Mouse (Mus musculus): ENCODE results near the gene Vps18.

Vps18 gene

GRCm38 (mm10) chr2:119288270-119288882, at the start of gene Vps18:
Gene Vps18, plus strand, starts transcription at chr2:119288740.
- ChIA-PET POLR2A (interaction anchor here (0.5 to 4.3 kb wide), 68 partner anchors 8 to 386 kb away, joined by 3 to 64 read pairs (median 4); partner anchors contain the start of genes Rhov (in 3 of the 4), Dll4 (in 2 of the 4), Spint1 (in 2 of the 4) and Ccdc32 (in 1 of the 4)), CTCF (interaction anchor here (0.6 to 3.6 kb wide), 78 partner anchors 8 to 676 kb away, joined by 3 to 115 read pairs (median 4); partner anchors contain the start of genes Dll4 (in 2 of the 4), Rhov (in 2 of the 4), Chp1 (in 1 of the 4) and Exd1 (in 1 of the 4))

GRCm38 (mm10) chr2:119240075-119240818, 48.3 kb upstream of the Vps18 start:
- ChIA-PET CTCF (interaction anchor here in 3 of 4 experiments (0.6 to 1.1 kb wide), 4 partner anchors 9 to 211 kb away, joined by 3 to 4 read pairs (median 3); partner anchors contain the start of gene Ccdc32 (in 1 of the 3)), POLR2A (interaction anchor here (0.6 to 1.8 kb wide), 13 partner anchors 9 to 238 kb away, joined by 3 to 7 read pairs (median 4); partner anchors contain the start of genes Rhov (in 2 of the 4), Ino80 (in 1 of the 4) and Vps18 (in 1 of the 4))

- ChIA-PET CTCF (interaction anchor here in 1 of 4 experiments (0.6 kb wide), 1 partner anchor 47 kb away, joined by 3 read pairs; no protein-coding TSS in a partner anchor), POLR2A (interaction anchor here in 2 of 4 experiments (1.3 to 1.8 kb wide), 4 partner anchors 30 to 47 kb away, joined by 3 to 7 read pairs (median 5); partner anchors contain the start of genes Rhov (in 1 of the 2) and Vps18 (in 1 of the 2))
Observed at GRCm38 (mm10) chr2:119240819-119241186, 47.7 kb upstream of the Vps18 start.

- ChIA-PET CTCF (interaction anchor here in 2 of 4 experiments (1.0 to 1.1 kb wide), 2 partner anchors 9 to 45 kb away, joined by 3 read pairs; no protein-coding TSS in a partner anchor), POLR2A (interaction anchor here in 2 of 4 experiments (0.8 to 1.3 kb wide), 6 partner anchors 9 to 93 kb away, joined by 3 to 5 read pairs (median 4); no protein-coding TSS in a partner anchor)
Observed at GRCm38 (mm10) chr2:119242548-119242947, 46.0 kb upstream of the Vps18 start.

- ChIA-PET POLR2A (interaction anchor here in 3 of 4 experiments (0.6 to 1.4 kb wide), 3 partner anchors 43 to 218 kb away, joined by 3 read pairs; no protein-coding TSS in a partner anchor), CTCF (interaction anchor here in 1 of 4 experiments (1.3 to 1.4 kb wide), 2 partner anchors 40 to 82 kb away, joined by 5 read pairs; no protein-coding TSS in a partner anchor)
Observed at GRCm38 (mm10) chr2:119245246-119245645, 43.3 kb upstream of the Vps18 start.

GRCm38 (mm10) chr2:119247904-119248303, 40.6 kb upstream of the Vps18 start:
- CTCF ChIA-PET = interaction anchor here in 1 of 4 experiments (8.9 kb wide), 1 partner anchor 40 kb away, joined by 115 read pairs; the partner anchor contains the start of gene Vps18
- POLR2A ChIA-PET = interaction anchor here in 2 of 4 experiments (0.6 to 5.9 kb wide), 7 partner anchors 11 to 219 kb away, joined by 3 to 64 read pairs (median 5); partner anchors contain the start of genes Vps18 (in 2 of the 2), Ppp1r14d (in 1 of the 2), Rhov (in 1 of the 2) and Spint1 (in 1 of the 2)

- POLR2A ChIA-PET = interaction anchor here in 3 of 4 experiments (0.6 to 5.9 kb wide), 27 partner anchors 9 to 627 kb away, joined by 3 to 64 read pairs (median 4); partner anchors contain the start of genes Vps18 (in 3 of the 3), Ino80 (in 1 of the 3), Ppp1r14d (in 1 of the 3) and Rhov (in 1 of the 3)
- CTCF ChIA-PET = interaction anchor here (0.5 to 8.9 kb wide), 20 partner anchors 10 to 366 kb away, joined by 3 to 115 read pairs (median 4); partner anchors contain the start of genes Vps18 (in 4 of the 4), Rhov (in 2 of the 4) and Spint1 (in 2 of the 4)
Observed at GRCm38 (mm10) chr2:119249592-119250061, 38.9 kb upstream of the Vps18 start.

GRCm38 (mm10) chr2:119250377-119250776, 38.2 kb upstream of the Vps18 start:
- ChIA-PET POLR2A (interaction anchor here in 3 of 4 experiments (0.6 to 5.9 kb wide), 22 partner anchors 8 to 227 kb away, joined by 3 to 64 read pairs (median 4); partner anchors contain the start of genes Vps18 (in 3 of the 3), Ino80 (in 1 of the 3), Rhov (in 1 of the 3) and Spint1 (in 1 of the 3)), CTCF (interaction anchor here (0.5 to 8.9 kb wide), 19 partner anchors 11 to 365 kb away, joined by 3 to 115 read pairs (median 5); partner anchors contain the start of genes Vps18 (in 4 of the 4), Rhov (in 2 of the 4) and Spint1 (in 2 of the 4))

GRCm38 (mm10) chr2:119250826-119251478, 37.6 kb upstream of the Vps18 start:
- POLR2A ChIA-PET = interaction anchor here (0.5 to 5.9 kb wide), 32 partner anchors 9 to 227 kb away, joined by 3 to 64 read pairs (median 4); partner anchors contain the start of genes Vps18 (in 4 of the 4), Spint1 (in 3 of the 4), Ppp1r14d (in 2 of the 4) and Rhov (in 2 of the 4)
- CTCF ChIA-PET = interaction anchor here (0.6 to 8.9 kb wide), 31 partner anchors 8 to 261 kb away, joined by 3 to 115 read pairs (median 4); partner anchors contain the start of genes Vps18 (in 4 of the 4), Rhov (in 2 of the 4) and Spint1 (in 1 of the 4)

GRCm38 (mm10) chr2:119254976-119255375, 33.6 kb upstream of the Vps18 start:
- POLR2A ChIA-PET = interaction anchor here in 2 of 4 experiments (0.9 to 2.8 kb wide), 7 partner anchors 10 to 53 kb away, joined by 3 to 11 read pairs (median 4); partner anchors contain the start of gene Vps18 (in 1 of the 2)
- CTCF ChIA-PET = interaction anchor here in 2 of 4 experiments (0.8 to 8.9 kb wide), 3 partner anchors 15 to 33 kb away, joined by 4 to 115 read pairs (median 11); partner anchors contain the start of gene Vps18 (in 2 of the 2)

- ChIA-PET POLR2A (interaction anchor here in 2 of 4 experiments (0.7 to 1.7 kb wide), 2 partner anchors 9 to 16 kb away, joined by 3 to 4 read pairs; no protein-coding TSS in a partner anchor), CTCF (no interaction called here)
Observed at GRCm38 (mm10) chr2:119260518-119260917, 28.0 kb upstream of the Vps18 start.

GRCm38 (mm10) chr2:119261326-119261725, 27.2 kb upstream of the Vps18 start:
- CTCF ChIA-PET = interaction anchor here in 1 of 4 experiments (1.1 kb wide), 1 partner anchor 27 kb away, joined by 3 read pairs; the partner anchor contains the start of gene Vps18
- POLR2A ChIA-PET = interaction anchor here in 2 of 4 experiments (0.7 to 0.8 kb wide), 3 partner anchors 16 to 1678 kb away, joined by 3 to 4 read pairs (median 3); no protein-coding TSS in a partner anchor

- ChIA-PET POLR2A (interaction anchor here in 3 of 4 experiments (0.9 to 1.1 kb wide), 4 partner anchors 11 to 26 kb away, joined by 3 to 5 read pairs (median 4); partner anchors contain the start of gene Spint1 (in 1 of the 3)), CTCF (interaction anchor here in 2 of 4 experiments (1.4 to 2.1 kb wide), 2 partner anchors 25 kb away, joined by 6 to 7 read pairs; partner anchors contain the start of gene Vps18 (in 2 of the 2))
Observed at GRCm38 (mm10) chr2:119262978-119263377, 25.6 kb upstream of the Vps18 start.

- ChIA-PET CTCF (interaction anchor here in 2 of 4 experiments (1.4 to 2.1 kb wide), 2 partner anchors 25 kb away, joined by 6 to 7 read pairs; partner anchors contain the start of gene Vps18 (in 2 of the 2)), POLR2A (interaction anchor here (0.5 to 1.5 kb wide), 6 partner anchors 9 to 28 kb away, joined by 3 to 5 read pairs (median 4); no protein-coding TSS in a partner anchor)
Observed at GRCm38 (mm10) chr2:119263813-119264212, 24.7 kb upstream of the Vps18 start.

GRCm38 (mm10) chr2:119270286-119270642, 18.3 kb upstream of the Vps18 start:
- POLR2A ChIA-PET = interaction anchor here in 3 of 4 experiments (0.6 to 3.8 kb wide), 14 partner anchors 18 to 208 kb away, joined by 3 to 24 read pairs (median 3); partner anchors contain the start of genes Vps18 (in 3 of the 3), Spint1 (in 2 of the 3), Dnajc17 (in 1 of the 3) and Ino80 (in 1 of the 3)
- CTCF ChIA-PET = interaction anchor here (0.5 to 3.6 kb wide), 15 partner anchors 16 to 249 kb away, joined by 3 to 26 read pairs (median 4); partner anchors contain the start of genes Vps18 (in 2 of the 4) and Dll4 (in 1 of the 4)

Data from embryonic stem cell, embryonic (primary cell).